Mouse (Mus musculus) embryo, embryonic 10.5 days (tissue): ENCODE measurements around the gene Fam168a.
"Not testable (repeated sequence)": the region's sequence is repeated elsewhere in the genome, so short reads cannot be mapped to it uniquely, and the experiment has no call there.

Experiments used
- DNase-seq: peaks from one replicate; pipeline ENCODE4 v3.0.0-alpha.2; 2015; ENCODE audit warnings: low spot score

The Fam168a gene

GRCm38 (mm10) chr7:100841608-100842007 lies 135.2 kb downstream of the Fam168a start:
- no peak for DNase-seq

DNA sequence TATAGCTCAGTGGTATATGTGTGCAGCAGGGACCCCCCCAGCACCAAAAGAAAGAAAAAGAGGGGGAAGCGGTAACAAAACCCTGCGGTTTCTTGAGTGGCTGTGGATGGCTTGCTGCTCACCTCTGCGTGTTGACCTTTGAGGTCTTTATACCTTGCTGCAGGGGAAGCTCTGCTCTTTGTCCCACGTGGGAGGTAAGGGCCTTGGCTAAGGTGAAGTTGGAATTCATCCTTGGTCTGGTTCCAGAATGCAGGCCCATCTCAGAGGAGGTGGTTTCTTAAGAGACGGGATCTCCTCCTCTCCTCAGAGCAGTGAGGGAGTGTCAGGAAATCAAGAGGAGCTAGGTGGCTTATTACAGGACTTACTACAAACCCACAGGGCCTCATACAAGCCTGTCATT lies 135.7 kb downstream of the Fam168a start:
- DNase-seq = no peak

DNA sequence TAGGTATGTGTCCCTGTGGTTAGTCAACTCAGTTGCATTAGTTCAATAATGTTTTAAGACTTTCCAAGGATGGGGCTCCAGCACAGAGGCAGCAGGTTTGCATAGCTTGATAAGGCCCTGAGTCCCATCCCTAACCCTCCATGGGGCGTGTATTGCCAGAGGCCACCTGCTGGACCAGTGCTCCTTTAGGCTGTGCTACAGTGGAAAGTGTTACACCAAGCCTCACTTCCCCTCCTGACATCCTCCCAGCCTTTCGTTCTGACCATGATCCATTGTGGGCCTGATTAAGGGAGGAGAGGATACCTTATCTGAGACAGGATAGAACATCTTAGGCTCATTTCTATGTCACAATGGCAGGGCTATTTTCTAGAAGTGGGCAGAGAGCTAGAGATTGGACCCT lies 137.4 kb downstream of the Fam168a start:
- no peak for DNase-seq

- no peak for DNase-seq
These were observed 138.1 kb downstream of the Fam168a start for GRCm38 (mm10) chr7:100844385-100845025.

GRCm38 (mm10) chr7:100845026-100845400 lies 138.6 kb downstream of the Fam168a start:
- DNase-seq = no peak

DNA sequence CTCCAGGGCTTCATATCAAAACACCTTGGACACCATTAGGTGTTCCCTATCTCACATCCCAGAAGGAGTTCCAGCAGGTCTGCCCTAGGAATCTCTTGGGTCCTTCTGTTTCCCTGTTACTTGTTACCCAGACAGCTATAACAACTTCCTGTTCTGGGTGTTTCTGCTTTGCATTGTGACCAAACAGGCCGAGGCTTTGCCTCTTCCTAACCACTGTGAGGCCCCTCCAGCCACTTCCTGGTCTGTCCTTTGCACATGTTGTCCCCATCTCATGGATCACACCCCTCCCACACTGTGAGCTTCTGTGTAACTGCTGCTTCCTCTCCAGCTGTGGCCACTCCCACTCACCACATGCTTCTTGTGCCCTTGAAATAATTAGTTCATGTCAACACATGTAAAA lies 139.0 kb downstream of the Fam168a start:
- DNase-seq = peak; percentile 36

DNA sequence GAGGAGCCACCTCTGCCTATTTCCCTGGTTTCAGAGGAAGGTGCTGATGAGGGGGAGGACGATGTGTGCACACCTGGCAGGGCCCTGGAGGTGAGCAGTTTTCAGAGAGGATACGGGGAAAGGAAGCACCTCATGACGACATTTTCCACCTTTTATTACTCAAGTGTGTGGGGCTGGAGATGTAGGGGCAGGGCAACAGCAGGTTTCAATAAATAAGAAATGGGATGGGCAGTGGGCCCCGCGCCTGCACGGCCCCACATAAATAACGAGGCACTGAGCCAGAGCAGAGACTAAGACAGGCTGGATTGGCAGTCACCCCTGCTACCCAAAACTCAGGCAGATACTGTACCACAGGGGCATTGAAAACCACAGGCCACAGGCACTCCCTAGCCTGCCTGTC lies 139.6 kb downstream of the Fam168a start:
- DNase-seq = not testable (repeated sequence)

DNA sequence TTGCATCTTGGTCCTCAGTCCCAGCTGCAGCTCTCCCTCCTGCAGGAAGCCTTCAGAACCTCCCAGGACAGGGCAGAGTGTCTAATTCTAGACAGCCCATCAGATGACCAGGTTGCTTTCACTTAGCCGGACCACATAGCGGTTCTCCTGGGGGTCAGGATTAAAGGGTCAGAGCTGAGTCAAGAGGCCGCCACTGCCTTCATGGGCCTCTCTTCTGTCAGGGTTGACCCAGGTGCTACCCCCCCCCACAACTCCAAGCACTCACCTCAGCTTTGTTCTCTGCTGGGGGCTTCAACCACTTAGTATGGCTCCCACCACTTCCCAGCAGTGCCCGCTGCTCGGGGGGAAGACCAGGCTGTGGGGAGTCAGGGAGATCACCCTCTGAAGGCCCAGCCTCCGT lies 140.7 kb downstream of the Fam168a start:
- DNase-seq = no peak

DNA sequence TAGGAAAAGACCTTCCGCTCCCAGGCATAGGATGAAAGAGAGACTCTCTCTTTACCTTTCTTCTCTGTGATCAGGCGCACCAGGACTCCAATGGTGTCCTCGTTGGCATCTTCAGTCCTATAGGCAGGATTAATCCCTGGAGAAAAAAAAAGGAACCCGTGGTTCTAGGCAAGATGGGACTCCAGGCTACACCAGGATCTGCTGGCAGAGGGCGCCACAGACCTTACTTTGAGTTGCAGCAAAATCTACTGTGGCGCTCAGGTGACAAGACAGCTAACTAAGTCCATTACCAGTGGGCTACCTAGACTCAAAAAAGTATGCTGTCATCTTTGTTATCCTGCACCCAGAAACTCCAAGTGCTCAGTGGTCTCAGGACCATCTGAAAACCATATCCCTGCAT lies 142.3 kb downstream of the Fam168a start:
- DNase-seq = peak; percentile 76

DNA sequence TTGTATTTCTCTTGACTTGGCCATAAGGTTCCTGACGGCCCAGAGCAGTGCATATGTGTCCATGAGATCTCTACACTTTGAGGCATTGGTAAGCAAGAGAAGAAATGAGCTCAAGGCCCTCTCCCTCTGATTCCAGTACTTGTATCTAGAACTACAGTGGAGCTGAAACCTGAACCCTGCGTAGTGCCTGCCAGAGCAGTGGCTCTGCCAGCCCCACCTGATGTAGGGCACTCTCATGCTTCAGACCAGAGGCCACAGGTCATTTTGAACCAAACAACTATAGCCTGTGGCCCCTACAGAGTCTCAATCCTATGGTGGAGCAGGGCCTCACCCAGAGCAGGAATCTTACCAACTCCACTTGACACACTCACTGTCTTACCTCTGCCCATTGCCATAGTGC lies 143.1 kb downstream of the Fam168a start:
- no peak for DNase-seq

DNA sequence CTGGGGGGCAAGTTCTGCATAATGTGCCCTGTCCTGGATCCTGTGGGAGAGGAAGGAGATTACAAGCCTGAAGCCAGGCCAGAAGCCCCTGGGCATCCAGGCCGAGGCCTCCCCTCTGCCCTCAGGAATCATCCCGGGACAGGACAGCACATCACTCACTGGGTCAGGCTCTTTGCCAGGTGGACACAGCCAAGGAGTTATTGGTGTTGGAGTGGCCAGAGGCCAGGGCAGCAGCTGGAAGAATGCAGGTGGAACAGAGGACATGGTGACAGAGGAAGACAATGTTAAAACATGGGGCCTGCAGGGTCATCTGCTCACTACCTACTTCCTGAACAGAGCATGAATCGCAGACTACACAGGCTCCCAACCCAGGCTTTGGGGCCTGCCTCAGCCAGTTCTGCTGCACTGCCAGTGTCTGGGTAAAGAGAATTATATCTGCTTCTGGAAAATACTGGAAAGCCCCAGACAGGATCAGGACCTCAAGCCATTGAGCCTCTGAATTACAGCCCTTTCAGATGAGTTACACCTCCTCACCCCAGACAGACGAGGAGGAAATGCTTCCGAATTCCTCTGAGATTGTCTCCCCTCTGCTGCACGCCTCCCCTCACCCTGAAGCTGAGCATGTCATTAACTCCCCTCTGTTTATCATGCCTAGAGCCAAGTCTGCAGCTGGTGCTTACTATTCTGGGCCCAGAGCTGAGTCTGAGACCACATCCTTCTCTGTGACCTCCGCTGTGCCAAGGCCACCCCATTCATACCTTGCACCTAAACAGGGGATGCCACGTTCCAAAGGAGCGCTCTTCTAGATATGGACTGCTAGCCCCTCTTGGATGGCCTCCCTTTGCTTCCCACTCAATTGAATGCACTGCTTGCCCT lies 145.3 kb downstream of the Fam168a start:
- no peak for DNase-seq

GRCm38 (mm10) chr7:100853396-100853795 lies 147.0 kb downstream of the Fam168a start:
- no peak for DNase-seq

DNA sequence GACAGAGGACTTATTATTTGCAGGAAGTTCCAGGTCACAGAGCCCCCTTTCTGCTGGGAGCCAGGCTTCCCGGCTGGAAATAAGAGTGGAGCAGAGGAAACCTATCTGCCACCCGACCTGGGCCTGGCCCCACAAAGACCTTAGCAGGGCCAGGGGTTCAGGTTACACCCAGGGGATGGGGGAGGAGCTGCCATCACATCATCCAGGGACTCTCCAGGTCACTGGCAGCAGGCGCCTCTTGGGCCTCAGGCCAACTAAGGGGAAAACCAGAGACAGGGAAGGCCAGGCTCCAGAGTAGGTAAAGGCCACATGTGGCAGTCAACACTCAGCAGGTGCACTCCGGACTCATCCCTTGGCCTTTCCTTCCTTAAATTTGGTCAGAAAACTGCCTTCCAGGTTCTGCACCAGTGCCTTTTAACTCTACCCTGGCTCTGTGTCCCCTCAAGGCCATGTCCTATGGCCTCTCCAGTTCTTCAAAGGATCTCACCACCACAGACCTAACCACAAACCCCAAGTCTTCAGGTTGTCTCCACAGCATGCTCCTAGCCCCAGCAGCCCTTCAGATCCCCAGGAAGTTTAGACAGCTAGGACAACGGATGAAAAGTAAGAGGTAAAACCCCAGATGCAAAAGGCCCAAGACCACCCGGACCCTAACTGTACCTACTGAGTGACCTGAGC lies 147.8 kb downstream of the Fam168a start:
- peak; percentile 48 for DNase-seq

GRCm38 (mm10) chr7:100854861-100855260 lies 148.4 kb downstream of the Fam168a start:
- DNase-seq = no peak

DNA sequence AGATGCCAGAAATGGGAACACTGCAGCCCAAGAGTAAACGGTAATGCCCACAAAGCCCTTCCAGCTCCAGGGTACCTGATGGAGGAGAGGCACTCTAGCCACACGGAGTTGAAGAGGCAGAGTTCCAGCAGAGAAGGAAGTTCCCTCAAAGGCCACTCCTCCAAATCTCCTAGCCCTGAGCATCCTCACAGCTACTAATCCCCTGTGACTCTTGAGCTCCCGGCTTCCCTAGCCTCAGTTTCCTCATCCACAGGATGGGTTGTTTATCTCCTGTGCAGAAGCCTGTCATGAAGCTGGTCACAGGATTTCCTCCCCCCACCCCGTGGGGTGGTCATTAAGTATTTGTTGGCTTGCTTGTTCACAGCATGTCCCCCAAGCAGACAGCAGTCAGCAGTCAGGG lies 148.9 kb downstream of the Fam168a start:
- no peak for DNase-seq

- DNase-seq = no peak
These were observed 149.5 kb downstream of the Fam168a start for GRCm38 (mm10) chr7:100855795-100856573.

DNA sequence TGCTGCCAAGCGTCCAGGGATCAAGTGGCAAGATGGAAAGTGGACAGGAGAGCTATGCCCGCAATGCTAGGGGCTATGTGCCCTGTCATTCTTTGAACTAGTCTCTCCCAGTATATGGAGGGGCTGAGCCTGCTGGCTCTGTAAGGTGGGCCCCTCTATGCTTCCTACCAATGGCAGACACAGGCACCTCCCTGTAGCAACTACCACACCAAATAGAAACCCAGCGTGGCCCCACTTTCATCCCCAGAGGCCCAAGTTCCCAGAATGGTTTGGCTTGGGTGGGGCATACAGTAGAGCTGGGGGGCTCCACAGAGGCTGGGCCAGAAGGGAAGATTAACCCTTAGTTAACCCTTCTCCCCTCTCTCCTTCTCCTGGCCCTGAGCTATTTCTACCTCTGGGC lies 154.0 kb downstream of the Fam168a start:
- no peak for DNase-seq

DNA sequence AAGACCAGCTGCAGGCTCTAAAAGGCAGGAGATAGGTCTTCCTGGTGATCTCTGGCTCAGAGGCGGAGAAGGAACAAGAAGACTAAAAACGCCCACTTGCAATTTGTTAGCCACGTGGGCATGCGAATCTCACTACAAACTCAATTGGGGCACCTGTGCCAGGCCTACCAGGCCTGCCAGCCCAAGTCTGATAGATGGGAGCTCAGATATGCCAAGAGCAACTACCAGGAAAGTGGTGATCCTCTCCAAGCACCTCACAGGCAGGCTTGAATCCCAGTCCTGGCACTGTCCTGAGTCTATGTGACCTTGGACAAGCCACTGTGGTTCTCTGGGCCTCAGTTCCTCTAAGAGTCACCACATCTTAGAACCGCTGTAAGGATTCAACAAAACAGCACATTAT lies 154.8 kb downstream of the Fam168a start:
- no peak for DNase-seq

DNA sequence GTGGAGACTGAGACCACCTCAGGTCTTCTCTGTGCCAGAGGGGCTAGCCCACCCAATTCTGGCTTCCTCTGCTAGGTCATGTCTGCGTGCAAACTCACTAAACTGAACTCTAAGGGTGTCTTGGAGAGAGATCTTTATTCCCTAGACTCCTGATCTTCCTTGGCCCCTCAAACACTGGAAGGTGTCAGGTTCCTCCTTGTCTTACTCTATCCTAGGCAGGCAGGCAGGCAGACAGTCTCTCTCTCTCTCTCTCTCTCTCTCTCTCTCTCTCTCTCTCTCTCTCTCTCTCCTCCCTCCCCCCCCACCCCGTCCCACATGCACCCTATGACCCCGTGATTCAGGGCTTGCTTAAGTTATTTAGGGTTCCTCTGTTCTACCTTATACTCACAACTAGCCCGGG lies 155.9 kb downstream of the Fam168a start:
- peak; percentile 29 for DNase-seq

- peak; percentile 98 for DNase-seq
These were observed 156.6 kb downstream of the Fam168a start, which contains the start of gene Relt for GRCm38 (mm10) chr7:100862828-100863638. TSS of gene Relt (minus strand) at chr7:100863446.

DNA sequence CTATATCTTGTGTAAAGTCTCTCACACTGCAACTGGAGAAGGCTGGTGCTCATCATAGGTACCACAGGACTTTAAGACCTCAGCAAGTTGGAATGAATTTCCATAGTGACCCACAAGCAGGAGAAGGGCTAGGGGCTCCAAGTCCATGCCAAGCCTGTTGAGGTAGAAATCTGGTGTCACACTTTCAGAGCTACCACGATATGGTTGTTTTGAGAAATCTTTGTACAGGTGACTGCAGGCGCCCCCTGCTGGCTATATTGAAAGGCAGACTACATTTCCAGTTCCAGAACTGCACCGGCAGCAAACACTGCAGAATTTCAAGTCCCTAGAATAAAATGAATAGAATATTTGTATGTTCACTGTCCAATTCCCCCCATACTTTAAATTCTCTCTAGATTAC lies 160.2 kb downstream of the Fam168a start:
- peak; percentile 83 for DNase-seq
